Mouse (Mus musculus) kidney, adult 18-20 months (tissue): Measurements from ENCODE around the gene Gm36028.

Experiments
- DNase-seq: peaks from one replicate; pipeline ENCODE4 v3.0.0; 2021

The Gm36028 gene

GRCm38 (mm10) chr16:37861029-37861428 lies at the start of gene Gm36028:
TSS of gene Gm36028 (minus strand) at chr16:37861146.
- no peak for DNase-seq

GRCm38 (mm10) chr16:37906456-37906855 lies 45.5 kb upstream of the Gm36028 start:
- peak; percentile 26 for DNase-seq

- DNase-seq: peak; percentile 56
Measured at GRCm38 (mm10) chr16:37901318-37901717, 40.4 kb upstream of the Gm36028 start.

- DNase-seq: peak; percentile 34
Measured at GRCm38 (mm10) chr16:37899357-37899756, 38.4 kb upstream of the Gm36028 start.

GRCm38 (mm10) chr16:37898790-37899189 lies 37.8 kb upstream of the Gm36028 start:
- no peak for DNase-seq

GRCm38 (mm10) chr16:37893942-37894341 lies 33.0 kb upstream of the Gm36028 start:
- DNase-seq: no peak

GRCm38 (mm10) chr16:37893381-37893780 lies 32.4 kb upstream of the Gm36028 start:
- no peak for DNase-seq

GRCm38 (mm10) chr16:37892667-37893066 lies 31.7 kb upstream of the Gm36028 start:
- DNase-seq: no peak

- DNase-seq: no peak
Measured at GRCm38 (mm10) chr16:37888986-37889385, 28.0 kb upstream of the Gm36028 start.

- no peak for DNase-seq
Measured at GRCm38 (mm10) chr16:37881168-37881567, 20.2 kb upstream of the Gm36028 start.

GRCm38 (mm10) chr16:37879750-37880419 lies 18.9 kb upstream of the Gm36028 start:
- DNase-seq: no peak

GRCm38 (mm10) chr16:37878951-37879505 lies 18.1 kb upstream of the Gm36028 start:
- DNase-seq: no peak

- no peak for DNase-seq
Measured at GRCm38 (mm10) chr16:37877406-37877805, 16.5 kb upstream of the Gm36028 start.

GRCm38 (mm10) chr16:37874501-37875235 lies 13.7 kb upstream of the Gm36028 start:
- DNase-seq: no peak

- DNase-seq: peak; percentile 71
Measured at GRCm38 (mm10) chr16:37871112-37871715, 10.3 kb upstream of the Gm36028 start.

GRCm38 (mm10) chr16:37869470-37870231 lies 8.7 kb upstream of the Gm36028 start:
- DNase-seq: peak; percentile 15

GRCm38 (mm10) chr16:37868506-37869469 lies 7.8 kb upstream of the Gm36028 start:
- peak; percentile 76 for DNase-seq

- peak; percentile 91 for DNase-seq
Measured at GRCm38 (mm10) chr16:37867791-37868505, 7.0 kb upstream of the Gm36028 start, which contains the start of gene Lrrc58. TSS of gene Lrrc58 (plus strand) at chr16:37868389.

- no peak for DNase-seq
Measured at GRCm38 (mm10) chr16:37865841-37866240, 4.9 kb upstream of the Gm36028 start.

GRCm38 (mm10) chr16:37863876-37864275 lies 2.9 kb upstream of the Gm36028 start:
- DNase-seq: no peak

- peak; percentile 40 for DNase-seq
Measured at GRCm38 (mm10) chr16:37860213-37860612, 733 bp downstream of the Gm36028 start.
